Mouse (Mus musculus) v-Abl transformed pro-B cells (cell line): ENCODE data around the gene Magix.

Experiments used
- in situ Hi-C, 2 experiments: fragments of 400-800 bp; cut with MboI; formaldehyde crosslinking; loops; one replicate each; pipeline ENCODE4 v1.15.1; 2025; ENCODE audit not compliant: unreplicated experiment in 2 of 2

The Magix gene

GRCm38 (mm10) chrX:7675001-7675380 is 6.1 kb downstream of the Magix start:
- in situ Hi-C loops, result loop anchor here in 1 of 2 experiments (25.0 kb wide), 2 partner anchors 363 to 513 kb away; partner anchors contain the start of gene Clcn5

GRCm38 (mm10) chrX:7674284-7675000 is 6.6 kb downstream of the Magix start:
- in situ Hi-C loops, result no loop called here

- in situ Hi-C loops, result no loop called here
Observed at GRCm38 (mm10) chrX:7673578-7674281, 7.3 kb downstream of the Magix start.

GRCm38 (mm10) chrX:7672739-7673138 is 8.3 kb downstream of the Magix start:
- in situ Hi-C loops, result no loop called here

- in situ Hi-C loops, result no loop called here
Observed at GRCm38 (mm10) chrX:7670921-7671623, 10.0 kb downstream of the Magix start, which contains the start of gene Plp2. Gene Plp2, minus strand, starts transcription at chrX:7671390.

GRCm38 (mm10) chrX:7670390-7670881 is 10.6 kb downstream of the Magix start:
- in situ Hi-C loops, result no loop called here

GRCm38 (mm10) chrX:7665739-7666502 is 15.1 kb downstream of the Magix start:
- in situ Hi-C loops, result no loop called here

GRCm38 (mm10) chrX:7664791-7665190 is 16.3 kb downstream of the Magix start:
- in situ Hi-C loops, result no loop called here

- in situ Hi-C loops, result no loop called here
Observed at GRCm38 (mm10) chrX:7662936-7663335, 18.1 kb downstream of the Magix start.

- in situ Hi-C loops, result no loop called here
Observed at GRCm38 (mm10) chrX:7661086-7661485, 20.0 kb downstream of the Magix start.

- in situ Hi-C loops, result no loop called here
Observed at GRCm38 (mm10) chrX:7658785-7659589, 22.1 kb downstream of the Magix start.

GRCm38 (mm10) chrX:7658031-7658784 is 22.8 kb downstream of the Magix start:
- in situ Hi-C loops, result no loop called here

GRCm38 (mm10) chrX:7657221-7657639 is 23.8 kb downstream of the Magix start, which contains the start of gene Prickle3:
Gene Prickle3, plus strand, starts transcription at chrX:7657260.
- in situ Hi-C loops, result no loop called here

GRCm38 (mm10) chrX:7648671-7649304 is 32.3 kb downstream of the Magix start:
- in situ Hi-C loops, result loop anchor here (5.0 to 10.0 kb wide), 6 partner anchors 34 to 726 kb away; partner anchors contain the start of genes Gpkow (in 1 of the 2) and Magix (in 1 of the 2)

GRCm38 (mm10) chrX:7645349-7645748 is 35.7 kb downstream of the Magix start:
- in situ Hi-C loops, result loop anchor here (5.0 to 10.0 kb wide), 6 partner anchors 37 to 723 kb away; partner anchors contain the start of genes Gpkow (in 1 of the 2) and Magix (in 1 of the 2)

- in situ Hi-C loops, result loop anchor here in 1 of 2 experiments (10.0 kb wide), 3 partner anchors 54 to 216 kb away; partner anchors contain the start of gene Gpkow
Observed at GRCm38 (mm10) chrX:7640785-7641184, 40.3 kb downstream of the Magix start.

GRCm38 (mm10) chrX:7639536-7640325 is 41.3 kb downstream of the Magix start:
- in situ Hi-C loops, result loop anchor here in 1 of 2 experiments (10.0 kb wide), 3 partner anchors 55 to 215 kb away; partner anchors contain the start of gene Gpkow
